Mouse (Mus musculus): ENCODE data around the gene Gm11569.
"Not testable (repeated sequence)": the region's sequence is repeated elsewhere in the genome, so short reads cannot be mapped to it uniquely, and the experiment has no call there.

Gene Gm11569

GRCm38 (mm10) chr11:99798832-99799231 is at the start of gene Gm11569:
Gm11569 (minus strand) TSS chr11:99798932.
- in situ Hi-C loops (cut with MboI, MseI) = not testable (repeated sequence)

- in situ Hi-C loops (cut with MboI, MseI) = no loop called here
Observed at GRCm38 (mm10) chr11:99846746-99847145, 48.0 kb upstream of the Gm11569 start.

- in situ Hi-C loops (cut with MboI, MseI) = no loop called here
Observed at GRCm38 (mm10) chr11:99842185-99842584, 43.5 kb upstream of the Gm11569 start.

- in situ Hi-C loops (cut with MboI, MseI) = no loop called here
Observed at GRCm38 (mm10) chr11:99837966-99838365, 39.2 kb upstream of the Gm11569 start, which contains the start of gene 2300003K06Rik. 2300003K06Rik (minus strand) TSS chr11:99838066.

- in situ Hi-C loops (cut with MboI, MseI) = not testable (repeated sequence)
Observed at GRCm38 (mm10) chr11:99815566-99815965, 16.8 kb upstream of the Gm11569 start, which contains the start of gene Gm11564. Gm11564 (minus strand) TSS chr11:99815666.

GRCm38 (mm10) chr11:99809792-99810191 is 11.1 kb upstream of the Gm11569 start, which contains the start of gene Krtap4-13:
Krtap4-13 (minus strand) TSS chr11:99809892.
- in situ Hi-C loops (cut with MboI, MseI) = not testable (repeated sequence)

- in situ Hi-C loops (cut with MboI, MseI) = not testable (repeated sequence)
Observed at GRCm38 (mm10) chr11:99804346-99804745, 5.6 kb upstream of the Gm11569 start, which contains the start of gene Gm11554. Gm11554 (minus strand) TSS chr11:99804446.

- in situ Hi-C loops (cut with MboI, MseI) = no loop called here
Observed at GRCm38 (mm10) chr11:99793367-99793766, 5.4 kb downstream of the Gm11569 start, which contains the start of gene Gm11596. Gm11596 (minus strand) TSS chr11:99793467.

GRCm38 (mm10) chr11:99784900-99785299 is 13.8 kb downstream of the Gm11569 start, which contains the start of gene Krtap4-9:
Krtap4-9 (plus strand) TSS chr11:99785200.
- in situ Hi-C loops (cut with MboI, MseI) = not testable (repeated sequence)

GRCm38 (mm10) chr11:99780604-99781003 is 18.1 kb downstream of the Gm11569 start, which contains the start of gene Krtap4-8:
Krtap4-8 (minus strand) TSS chr11:99780704.
- in situ Hi-C loops (cut with MboI, MseI) = no loop called here

- in situ Hi-C loops (cut with MboI, MseI) = no loop called here
Observed at GRCm38 (mm10) chr11:99778401-99778800, 20.3 kb downstream of the Gm11569 start.

GRCm38 (mm10) chr11:99772813-99773212 is 25.9 kb downstream of the Gm11569 start, which contains the start of gene Gm11595:
Gm11595 (minus strand) TSS chr11:99772913.
- in situ Hi-C loops (cut with MboI, MseI) = not testable (repeated sequence)

- in situ Hi-C loops (cut with MboI, MseI) = no loop called here
Observed at GRCm38 (mm10) chr11:99768410-99768809, 30.3 kb downstream of the Gm11569 start.

- in situ Hi-C loops (cut with MboI, MseI) = no loop called here
Observed at GRCm38 (mm10) chr11:99758877-99759276, 39.9 kb downstream of the Gm11569 start.
